Mouse (Mus musculus): ENCODE data around the gene Rab19. TPM values are rescaled to one million over a fixed set of nuclear protein-coding genes. Genes with fewer than 3 reads are reported as not detected.
"Not testable (repeated sequence)": the region's sequence is repeated elsewhere in the genome, so short reads cannot be mapped to it uniquely, and the experiment has no call there.

The Rab19 gene
- total and polyA plus RNA-seq, 3 experiments, result 0.23 to 0.73 TPM; not detected in 1

GRCm38 (mm10) chr6:39430722-39431121 is 49.7 kb downstream of the Rab19 start:
- no peak for DNase-seq

GRCm38 (mm10) chr6:39433174-39433573 is 52.2 kb downstream of the Rab19 start:
- DNase-seq, result no peak

- DNase-seq, result no peak
Measured at GRCm38 (mm10) chr6:39433701-39434100, 52.7 kb downstream of the Rab19 start.

DNA sequence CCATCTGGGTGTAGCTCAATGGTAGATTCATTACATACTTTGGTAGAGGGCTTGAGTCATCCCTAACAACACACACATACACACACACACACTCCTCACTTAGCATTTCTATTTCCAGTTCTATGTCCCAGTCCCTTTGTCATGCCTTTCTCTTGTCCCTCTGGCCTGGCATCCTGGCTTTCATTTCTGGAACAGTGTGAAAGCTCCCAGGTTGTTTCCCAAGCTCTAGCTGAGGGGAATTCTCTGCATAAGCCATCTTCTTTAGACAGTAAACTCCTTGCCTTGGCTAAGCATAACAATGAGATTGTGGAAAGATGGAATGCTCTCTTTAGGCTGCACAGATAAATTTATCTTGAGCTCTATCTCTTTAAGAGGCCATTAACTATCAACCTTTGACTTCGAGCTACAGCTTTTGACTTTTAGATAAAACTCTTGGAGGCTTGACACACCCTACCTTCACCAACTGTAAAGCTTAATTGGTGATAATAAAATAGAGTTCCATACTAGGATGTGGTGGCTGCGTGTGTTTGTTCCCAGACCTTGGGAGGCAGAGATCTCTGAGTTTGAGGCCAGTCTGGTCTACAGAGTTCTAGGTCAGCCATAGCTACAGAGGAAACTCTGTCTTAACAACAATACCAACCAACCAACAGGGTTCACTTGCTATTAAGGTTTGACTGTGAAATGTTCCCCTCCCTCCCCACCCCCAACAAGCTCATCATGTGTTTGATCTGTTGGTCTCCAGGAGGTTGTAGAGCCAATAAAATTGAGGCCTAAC is 53.3 kb downstream of the Rab19 start:
- no peak for DNase-seq

- DNase-seq, result no peak
Measured at GRCm38 (mm10) chr6:39434886-39435492, 54.0 kb downstream of the Rab19 start.

DNA sequence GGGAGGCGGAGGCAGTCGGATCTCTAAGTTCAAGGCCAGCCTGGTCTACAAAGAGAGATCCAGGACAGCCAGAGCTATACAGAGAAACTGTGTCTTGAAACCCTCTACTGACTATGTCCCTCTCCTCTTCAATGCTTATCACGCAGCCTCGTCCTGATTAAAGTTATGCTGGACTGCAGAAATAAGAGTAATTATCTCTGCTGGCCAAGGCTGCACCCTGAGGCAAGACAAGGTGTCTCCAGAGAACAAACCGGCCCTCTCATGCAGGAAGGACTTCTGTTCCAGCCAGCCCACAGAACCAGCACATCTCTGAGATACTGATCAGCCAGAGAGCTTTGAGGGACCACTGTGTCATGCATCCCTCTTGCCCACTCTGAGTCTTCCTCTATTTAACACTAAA is 54.9 kb downstream of the Rab19 start:
- DNase-seq, result no peak

DNA sequence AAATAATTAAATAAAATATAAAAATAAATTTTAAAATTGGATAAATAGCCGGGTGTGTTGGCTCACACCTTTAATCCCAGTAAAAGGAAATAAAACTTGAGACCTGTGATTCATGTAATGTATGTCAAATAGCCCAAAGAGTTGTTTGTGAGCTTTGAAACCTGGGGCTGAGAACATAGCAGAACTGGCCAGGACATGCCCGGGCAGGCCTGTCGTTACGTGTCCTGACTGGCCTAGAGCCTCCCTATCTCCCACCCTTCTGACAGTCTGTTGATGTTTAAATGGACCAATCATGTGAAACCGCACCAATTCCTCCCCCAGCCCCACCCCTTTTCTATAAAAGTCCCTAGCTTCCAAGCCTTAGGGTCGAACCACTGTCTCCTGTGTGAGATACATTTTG is 56.5 kb downstream of the Rab19 start:
- DNase-seq, result not testable (repeated sequence)

Other genes starting within 250 kb of the Rab19 start
- gene Kdm7a, start 174.4 kb upstream of the Rab19 start, total RNA-seq (2021), result 10 to 100 TPM; 12.2 to 16.2 TPM
- 0.78 and 0.99 TPM in 2 replicates for gene Kdm7a, start 174.4 kb upstream of the Rab19 start, polyA plus RNA-seq (2012; rRNA removed)
- gene Slc37a3, start 3.5 kb upstream of the Rab19 start, total RNA-seq (2021), result 10 to 100 TPM; 33.7 to 40.5 TPM
- gene Slc37a3, start 3.5 kb upstream of the Rab19 start, polyA plus RNA-seq (2012; rRNA removed), result 7.9 and 8.4 TPM in 2 replicates
- gene Mkrn1, start 39.3 kb downstream of the Rab19 start, total RNA-seq (2021), result 10 to 100 TPM; 67.9 to 69.7 TPM
- gene Mkrn1, start 39.3 kb downstream of the Rab19 start, polyA plus RNA-seq (2012; rRNA removed), result 24.1 and 30.1 TPM in 2 replicates
- gene Dennd2a, start 176.7 kb downstream of the Rab19 start, total RNA-seq (2021), result 10 to 100 TPM in 1 of 2 experiments, 1 to 10 TPM in 1; 7.5 to 14.6 TPM
- gene Dennd2a, start 176.7 kb downstream of the Rab19 start, polyA plus RNA-seq (2012; rRNA removed), result 6.0 and 9.0 TPM in 2 replicates
- gene Adck2, start 192.7 kb downstream of the Rab19 start, total RNA-seq (2021), result 10 to 100 TPM; 20.4 to 27.3 TPM
- 18.7 and 20.7 TPM in 2 replicates for gene Adck2, start 192.7 kb downstream of the Rab19 start, polyA plus RNA-seq (2012; rRNA removed)
- gene Gm42420, start 204.6 kb downstream of the Rab19 start, total RNA-seq (2021), result not detected
- gene Gm42420, start 204.6 kb downstream of the Rab19 start, polyA plus RNA-seq (2012; rRNA removed), result 0.52 and 0.54 TPM in 2 replicates
- gene Ndufb2, start 211.4 kb downstream of the Rab19 start, total RNA-seq (2021), result 100 to 1,000 TPM; 137 to 247 TPM
- gene Ndufb2, start 211.4 kb downstream of the Rab19 start, polyA plus RNA-seq (2012; rRNA removed), result 964 and 1,102 TPM in 2 replicates

Data from adrenal gland, adult 2 months (tissue).